Mouse (Mus musculus): ENCODE results near the gene Fbxo42. TPM values are rescaled to one million over a fixed set of nuclear protein-coding genes. Genes with fewer than 3 reads are reported as not detected.

Fbxo42 gene
- 23.1 and 25.5 TPM in 2 replicates for polyA plus RNA-seq (2012; rRNA removed)
- polyA plus RNA-seq (2014; fragmentation: Nextera tagmentation; extraction: Ambion mirVana), result 29.7 and 30.0 TPM in 2 replicates

DNA sequence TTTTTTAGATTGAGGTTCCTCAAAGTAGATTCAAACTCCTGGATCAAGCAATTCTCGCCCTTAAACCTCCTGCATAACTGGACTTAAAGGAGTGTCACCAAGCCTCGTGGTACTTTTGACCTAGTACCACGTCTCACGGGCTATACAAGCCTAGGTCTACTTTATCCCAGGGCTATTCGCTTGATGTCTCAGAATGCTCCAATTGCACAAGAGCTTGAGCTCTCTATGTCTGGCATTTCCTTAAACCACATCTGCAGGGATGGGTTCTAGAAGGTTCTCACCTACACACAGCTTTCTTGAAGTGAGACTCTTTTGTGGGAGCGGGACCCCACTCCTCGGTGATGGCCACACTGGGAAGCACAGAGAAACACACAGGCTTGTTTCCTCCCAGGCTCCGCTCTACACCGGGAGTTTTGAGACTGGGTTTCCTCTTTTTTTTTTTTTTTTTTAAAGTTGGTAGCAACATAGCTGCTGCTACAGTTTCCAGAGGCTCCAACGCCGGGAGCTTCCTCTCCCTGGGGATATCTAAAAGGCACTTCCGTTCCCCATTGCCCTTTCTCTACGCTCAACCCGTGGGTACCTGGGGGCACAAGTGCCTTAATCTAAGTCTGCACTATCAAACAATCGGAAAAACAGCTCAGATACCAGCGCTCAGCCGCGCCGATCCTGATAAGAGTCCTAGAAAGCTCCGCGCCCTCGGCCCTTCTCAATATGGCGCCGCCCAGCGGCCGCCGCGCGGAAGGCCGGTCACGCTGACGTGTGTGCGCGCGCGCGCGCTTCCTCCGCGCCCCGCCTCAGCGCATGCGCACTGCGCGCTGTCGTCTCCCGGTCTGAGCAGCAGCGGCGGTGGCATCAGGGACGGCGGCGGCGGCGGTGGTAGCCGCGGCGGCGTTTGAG, at the start of gene Fbxo42:
TSS of gene Fbxo42 (plus strand) at position 802 of the 897 bp plus-strand sequence.
- Histone ChIP-seq H3K27ac (replicated peaks; ENCODE audit: low read depth, low read length) (peak within 1 kb of the TSS; percentile 82), H3K4me2 (replicated peaks; ENCODE audit: low read depth, low read length, severe bottlenecking) (peak within 1 kb of the TSS; percentile 80), H3K36me3 (ENCODE audit: control insufficient read depth, insufficient read depth, low read length) (no peaks in the 10 kb centered on the region), H3K4me1 (ENCODE audit: control insufficient read depth, insufficient read depth, low read length) (peaks cover 19% of the 10 kb centered on the region), H3K4me3 (replicated peaks; ENCODE audit: low read length) (peak within 1 kb of the TSS; percentile 99), H3K9me3 (ENCODE audit: control insufficient read depth, low read length) (no peaks in the 10 kb centered on the region), H3K9ac (ENCODE audit: low read depth, low read length, severe bottlenecking) (peak within 1 kb of the TSS; percentile 88), H3K27me3 (ENCODE audit: control insufficient read depth, insufficient read depth, low read length) (no peaks in the 10 kb centered on the region)
- ATAC-seq (ENCODE audit: low FRiP score, low read depth) (peak; percentile 91), DNase-seq (ENCODE audit: low spot score) (peak; percentile 91)
- peak; percentile 50; the same call in 1 of the 2 replicates for TF ChIP-seq POLR2A (IDR thresholded peaks at IDR 0.05; ENCODE audit: borderline replicate concordance, extremely low read depth, insufficient read depth, insufficient read length)
- 9% methylated on average over 55 of the region's 58 CpGs for whole genome bisulfite sequencing

DNA sequence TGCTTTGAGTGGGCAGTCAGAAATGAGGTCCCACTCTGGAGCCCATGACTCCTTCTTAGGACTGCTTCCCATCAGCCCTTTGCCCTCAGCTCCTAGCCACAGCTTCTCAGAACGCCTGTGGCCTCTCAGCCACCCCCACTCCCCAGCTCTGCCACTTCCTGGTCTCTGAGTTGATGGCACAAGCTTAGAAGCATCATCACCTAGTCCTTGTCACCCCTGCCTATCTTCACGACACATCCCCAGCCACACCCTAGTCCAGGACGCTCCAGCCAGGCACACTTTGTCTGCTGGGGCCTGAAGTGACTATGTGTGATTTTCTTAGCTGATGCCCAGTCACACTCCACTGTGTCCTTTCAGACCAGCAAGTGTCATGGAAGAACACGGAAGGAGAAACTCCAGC, 48.8 kb upstream of the Fbxo42 start:
- ATAC-seq (ENCODE audit: low FRiP score, low read depth) (no peak), DNase-seq (ENCODE audit: low spot score) (no peak)
- H3K4me1 ChIP-seq (ENCODE audit: control insufficient read depth, insufficient read depth, low read length), result no peaks in the 10 kb centered on the region
- WGBS, result 70% methylated on average over 4 of the region's 4 CpGs
- no peak overlapping the region for H3K9ac ChIP-seq (ENCODE audit: low read depth, low read length, severe bottlenecking)
- no peak for TF ChIP-seq POLR2A (IDR thresholded peaks at IDR 0.05; ENCODE audit: borderline replicate concordance, extremely low read depth, insufficient read depth, insufficient read length)
- no peak overlapping the region for H3K4me2 ChIP-seq (replicated peaks; ENCODE audit: low read depth, low read length, severe bottlenecking)
- H3K9me3 ChIP-seq (ENCODE audit: control insufficient read depth, low read length), result no peaks in the 10 kb centered on the region
- H3K36me3 ChIP-seq (ENCODE audit: control insufficient read depth, insufficient read depth, low read length), result no peaks in the 10 kb centered on the region
- H3K4me3 ChIP-seq (replicated peaks; ENCODE audit: low read length), result no peak overlapping the region
- no peak overlapping the region for H3K27ac ChIP-seq (replicated peaks; ENCODE audit: low read depth, low read length)
- no peaks in the 10 kb centered on the region for H3K27me3 ChIP-seq (ENCODE audit: control insufficient read depth, insufficient read depth, low read length)

DNA sequence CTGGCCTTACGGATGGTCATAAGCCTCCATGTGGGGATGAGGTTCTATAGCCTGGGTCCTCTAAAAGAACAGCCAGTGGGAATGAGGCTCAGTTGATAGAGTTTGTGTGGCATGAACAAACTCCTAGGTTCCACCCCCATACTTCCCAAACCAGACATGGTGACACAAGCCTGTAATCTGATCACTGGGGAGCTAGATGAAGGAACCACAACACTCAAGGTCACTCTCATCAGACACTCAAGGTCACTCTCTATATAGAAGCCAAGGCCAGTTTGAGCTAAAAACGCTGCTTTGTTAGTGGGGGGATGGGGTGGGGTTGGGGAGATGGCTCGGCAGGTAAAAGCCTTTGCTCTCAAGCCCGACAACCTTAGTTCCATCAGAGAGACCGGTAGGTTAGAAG, 47.8 kb upstream of the Fbxo42 start:
- H3K4me2 ChIP-seq (replicated peaks; ENCODE audit: low read depth, low read length, severe bottlenecking), result no peak overlapping the region
- WGBS, result 73% methylated on average over 5 of the region's 5 CpGs
- no peak for DNase-seq (ENCODE audit: low spot score)
- H3K27me3 ChIP-seq (ENCODE audit: control insufficient read depth, insufficient read depth, low read length), result no peaks in the 10 kb centered on the region
- no peak overlapping the region for H3K9ac ChIP-seq (ENCODE audit: low read depth, low read length, severe bottlenecking)
- no peak for TF ChIP-seq POLR2A (IDR thresholded peaks at IDR 0.05; ENCODE audit: borderline replicate concordance, extremely low read depth, insufficient read depth, insufficient read length)
- no peaks in the 10 kb centered on the region for H3K4me1 ChIP-seq (ENCODE audit: control insufficient read depth, insufficient read depth, low read length)
- H3K27ac ChIP-seq (replicated peaks; ENCODE audit: low read depth, low read length), result no peak overlapping the region
- no peaks in the 10 kb centered on the region for H3K9me3 ChIP-seq (ENCODE audit: control insufficient read depth, low read length)
- no peak for ATAC-seq (ENCODE audit: low FRiP score, low read depth)
- no peak overlapping the region for H3K4me3 ChIP-seq (replicated peaks; ENCODE audit: low read length)
- H3K36me3 ChIP-seq (ENCODE audit: control insufficient read depth, insufficient read depth, low read length), result no peaks in the 10 kb centered on the region

DNA sequence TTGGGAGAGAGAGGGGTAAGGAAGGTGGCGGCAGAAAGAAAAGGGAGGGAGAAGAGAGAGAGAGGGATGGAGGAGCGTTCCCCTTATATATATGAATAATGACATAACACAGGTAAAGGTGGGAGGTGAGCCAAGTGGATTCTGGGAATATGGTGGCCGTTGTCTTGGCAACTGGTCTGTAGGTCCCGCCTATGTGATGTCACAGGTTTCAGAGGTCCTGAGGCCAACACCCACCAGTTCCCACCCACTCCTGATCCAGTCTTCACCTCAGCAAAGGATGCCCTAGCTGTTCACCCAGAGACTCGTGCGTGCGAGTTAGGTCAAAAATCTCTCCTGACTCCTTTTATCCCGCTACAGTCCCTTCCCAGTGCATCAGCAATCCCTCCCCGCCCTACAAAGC, 46.4 kb upstream of the Fbxo42 start:
- H3K27me3 ChIP-seq (ENCODE audit: control insufficient read depth, insufficient read depth, low read length), result no peaks in the 10 kb centered on the region
- no peak overlapping the region for H3K27ac ChIP-seq (replicated peaks; ENCODE audit: low read depth, low read length)
- DNase-seq (ENCODE audit: low spot score), result no peak
- ATAC-seq (ENCODE audit: low FRiP score, low read depth), result no peak
- no peaks in the 10 kb centered on the region for H3K36me3 ChIP-seq (ENCODE audit: control insufficient read depth, insufficient read depth, low read length)
- H3K4me2 ChIP-seq (replicated peaks; ENCODE audit: low read depth, low read length, severe bottlenecking), result no peak overlapping the region
- no peak overlapping the region for H3K9ac ChIP-seq (ENCODE audit: low read depth, low read length, severe bottlenecking)
- WGBS, result 88% methylated on average over 9 of the region's 9 CpGs
- H3K9me3 ChIP-seq (ENCODE audit: control insufficient read depth, low read length), result no peaks in the 10 kb centered on the region
- H3K4me1 ChIP-seq (ENCODE audit: control insufficient read depth, insufficient read depth, low read length), result no peaks in the 10 kb centered on the region
- no peak overlapping the region for H3K4me3 ChIP-seq (replicated peaks; ENCODE audit: low read length)
- no peak for TF ChIP-seq POLR2A (IDR thresholded peaks at IDR 0.05; ENCODE audit: borderline replicate concordance, extremely low read depth, insufficient read depth, insufficient read length)

DNA sequence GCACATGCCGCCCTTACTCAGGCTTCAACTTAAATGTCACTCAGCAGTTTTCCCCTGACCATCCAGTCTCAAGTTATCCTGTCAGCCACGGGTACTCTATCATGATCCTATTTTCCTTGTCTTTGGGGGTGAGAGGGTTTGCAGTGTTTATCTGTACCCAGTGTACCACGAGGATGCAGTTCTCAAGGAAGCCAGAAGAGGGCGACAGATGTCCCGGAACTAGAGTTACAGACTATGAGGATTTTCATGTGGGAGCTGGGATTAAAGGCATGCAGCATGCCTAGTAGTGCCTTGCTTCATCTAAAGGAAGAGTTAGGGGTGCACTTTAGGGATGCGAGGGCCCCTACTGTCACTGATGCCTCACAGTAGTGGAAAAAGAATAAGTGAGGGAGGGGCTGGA, 45.9 kb upstream of the Fbxo42 start:
- TF ChIP-seq POLR2A (IDR thresholded peaks at IDR 0.05; ENCODE audit: borderline replicate concordance, extremely low read depth, insufficient read depth, insufficient read length), result no peak
- WGBS, result 67% methylated on average over 6 of the region's 6 CpGs
- Histone ChIP-seq H3K9me3 (ENCODE audit: control insufficient read depth, low read length) (no peaks in the 10 kb centered on the region), H3K27me3 (ENCODE audit: control insufficient read depth, insufficient read depth, low read length) (no peaks in the 10 kb centered on the region), H3K27ac (replicated peaks; ENCODE audit: low read depth, low read length) (no peak overlapping the region), H3K36me3 (ENCODE audit: control insufficient read depth, insufficient read depth, low read length) (no peaks in the 10 kb centered on the region), H3K4me1 (ENCODE audit: control insufficient read depth, insufficient read depth, low read length) (no peaks in the 10 kb centered on the region), H3K4me2 (replicated peaks; ENCODE audit: low read depth, low read length, severe bottlenecking) (no peak overlapping the region), H3K9ac (ENCODE audit: low read depth, low read length, severe bottlenecking) (no peak overlapping the region), H3K4me3 (replicated peaks; ENCODE audit: low read length) (no peak overlapping the region)
- DNase-seq (ENCODE audit: low spot score) (no peak), ATAC-seq (ENCODE audit: low FRiP score, low read depth) (no peak)
